Mouse (Mus musculus): ENCODE measurements around the gene Mef2b.
"Not testable (repeated sequence)": the region's sequence is repeated elsewhere in the genome, so short reads cannot be mapped to it uniquely, and the experiment has no call there.

Gene Mef2b

GRCm38 (mm10) chr8:70181212-70181902 is 41.8 kb downstream of the Mef2b start:
- DNase-seq: no peak

- DNase-seq: no peak
Observed at GRCm38 (mm10) chr8:70181903-70182252, 42.4 kb downstream of the Mef2b start.

GRCm38 (mm10) chr8:70183194-70183593 is 43.7 kb downstream of the Mef2b start:
- DNase-seq: no peak

- no peak for DNase-seq
Observed at GRCm38 (mm10) chr8:70188707-70189106, 49.2 kb downstream of the Mef2b start.

GRCm38 (mm10) chr8:70193238-70193637 is 53.7 kb downstream of the Mef2b start:
- DNase-seq: no peak

GRCm38 (mm10) chr8:70194191-70194590 is 54.7 kb downstream of the Mef2b start:
- no peak for DNase-seq

- DNase-seq: no peak
Observed at GRCm38 (mm10) chr8:70195762-70196161, 56.3 kb downstream of the Mef2b start.

GRCm38 (mm10) chr8:70197603-70198002 is 58.1 kb downstream of the Mef2b start:
- DNase-seq: no peak

GRCm38 (mm10) chr8:70200098-70200681 is 60.7 kb downstream of the Mef2b start:
- DNase-seq: no peak

- no peak for DNase-seq
Observed at GRCm38 (mm10) chr8:70201417-70201816, 61.9 kb downstream of the Mef2b start.

GRCm38 (mm10) chr8:70203072-70203471 is 63.6 kb downstream of the Mef2b start:
- no peak for DNase-seq

GRCm38 (mm10) chr8:70204757-70205156 is 65.2 kb downstream of the Mef2b start:
- no peak for DNase-seq

GRCm38 (mm10) chr8:70208130-70208529 is 68.6 kb downstream of the Mef2b start:
- DNase-seq: no peak

- no peak for DNase-seq
Observed at GRCm38 (mm10) chr8:70210538-70210937, 71.0 kb downstream of the Mef2b start.

GRCm38 (mm10) chr8:70211275-70211674 is 71.8 kb downstream of the Mef2b start:
- DNase-seq: no peak

- no peak for DNase-seq
Observed at GRCm38 (mm10) chr8:70211726-70212111, 72.2 kb downstream of the Mef2b start.

- DNase-seq: peak; percentile 91 to 94
Observed at GRCm38 (mm10) chr8:70212112-70213055, 72.9 kb downstream of the Mef2b start, which contains the start of gene Slc25a42. Slc25a42 (minus strand) TSS chr8:70212305.

- DNase-seq: no peak
Observed at GRCm38 (mm10) chr8:70214411-70214810, 74.9 kb downstream of the Mef2b start.

- DNase-seq: no peak
Observed at GRCm38 (mm10) chr8:70215092-70215491, 75.6 kb downstream of the Mef2b start.

GRCm38 (mm10) chr8:70216161-70216560 is 76.7 kb downstream of the Mef2b start:
- DNase-seq: not testable (repeated sequence)

- no peak for DNase-seq
Observed at GRCm38 (mm10) chr8:70216566-70216965, 77.1 kb downstream of the Mef2b start.
